Mouse (Mus musculus) neutrophil, adult 5-6 weeks (primary cell): ENCODE data around the gene Mvd. TPM values are rescaled to one million over a fixed set of nuclear protein-coding genes. Genes with fewer than 3 reads are reported as not detected.
A peak's percentile ranks its signal among the peaks of the same experiment; 100 is the strongest.

Source experiments
- ATAC-seq: fragments of 151-379, 151-347 bp; 2 replicates; pipeline ENCODE4 v1.8.0; 2017; ENCODE audit warnings: mild to moderate bottlenecking, moderate TSS enrichment; ENCODE audit not compliant: insufficient number of reproducible peaks, poor library complexity, low FRiP score, severe bottlenecking; ENCODE audit errors: extremely low read depth
- total RNA-seq: library from RNA; stranded (forward); fragments of 200-1000 nt; gene quantifications from 2 replicates; pipeline ENCODE4 v1.2.3, GENCODE M21; 2017

Mvd gene
- total RNA-seq, 1 experiment from 2014 or later: 4.8 TPM

- ATAC-seq: no peak
Measured at GRCm38 (mm10) chr8:122431694-122432442, 11.4 kb downstream of the Mvd start.

GRCm38 (mm10) chr8:122430646-122431045 lies 12.6 kb downstream of the Mvd start:
- ATAC-seq: no peak

- ATAC-seq: peak; percentile 72
Measured at GRCm38 (mm10) chr8:122430058-122430636, 13.1 kb downstream of the Mvd start.

GRCm38 (mm10) chr8:122428163-122428562 lies 15.1 kb downstream of the Mvd start:
- no peak; the same call in 1 of the 2 replicates for ATAC-seq

- ATAC-seq: no peak
Measured at GRCm38 (mm10) chr8:122427607-122428006, 15.6 kb downstream of the Mvd start.

- ATAC-seq: no peak
Measured at GRCm38 (mm10) chr8:122426145-122426544, 17.1 kb downstream of the Mvd start.

- no peak for ATAC-seq
Measured at GRCm38 (mm10) chr8:122423659-122424058, 19.6 kb downstream of the Mvd start.

GRCm38 (mm10) chr8:122423217-122423616 lies 20.0 kb downstream of the Mvd start:
- no peak for ATAC-seq

GRCm38 (mm10) chr8:122421376-122422070 lies 21.7 kb downstream of the Mvd start, which contains the start of gene Il17c:
Gene Il17c, plus strand, starts transcription at chr8:122422020.
- no peak for ATAC-seq

- no peak for ATAC-seq
Measured at GRCm38 (mm10) chr8:122419881-122420555, 23.2 kb downstream of the Mvd start.

- ATAC-seq: no peak
Measured at GRCm38 (mm10) chr8:122415554-122415953, 27.7 kb downstream of the Mvd start.

- ATAC-seq: no peak
Measured at GRCm38 (mm10) chr8:122414311-122414710, 28.9 kb downstream of the Mvd start.

GRCm38 (mm10) chr8:122407678-122408077 lies 35.5 kb downstream of the Mvd start:
- ATAC-seq: no peak

- no peak for ATAC-seq
Measured at GRCm38 (mm10) chr8:122405146-122405805, 37.9 kb downstream of the Mvd start.

GRCm38 (mm10) chr8:122398186-122398585 lies 45.0 kb downstream of the Mvd start:
- no peak for ATAC-seq

GRCm38 (mm10) chr8:122395291-122395690 lies 47.9 kb downstream of the Mvd start:
- no peak for ATAC-seq

GRCm38 (mm10) chr8:122393717-122394116 lies 49.5 kb downstream of the Mvd start:
- no peak for ATAC-seq

- no peak for ATAC-seq
Measured at GRCm38 (mm10) chr8:122390758-122391157, 52.5 kb downstream of the Mvd start.

GRCm38 (mm10) chr8:122389357-122389756 lies 53.9 kb downstream of the Mvd start:
- ATAC-seq: no peak
